In genomic region chr11:52305266-52305665, GRCm38 (mm10) we compare ENCODE assay signal across 29 mouse cellular contexts. TPM values are rescaled to one million over a fixed set of nuclear protein-coding genes. Genes with fewer than 3 reads are reported as not detected.
DNase-seq lines count a peak whose midpoint lies in the region; ATAC-seq lines count a peak whose summit lies in the region.
"Had no signal": no experiment of that assay in that cellular context is flagged by ENCODE, and none has a peak within 500 bp of the region (broad histone marks: within the 10 kb centered on the region; RNA-seq: fewer than 3 reads in every experiment).

No protein-coding gene starts in this region.

- peaks cover 10% of the 10 kb centered on the region; the same call in 1 of the 2 replicates for H3K4me1 ChIP-seq in liver, embryonic 11.5 days (replicated peaks; ENCODE audit: control insufficient read depth, insufficient read depth, low read length)
- peaks cover 15% of the 10 kb centered on the region for H3K4me1 ChIP-seq in liver, embryonic 12.5 days
- H3K4me1 ChIP-seq: forebrain, embryonic 12.5 days; hindbrain, embryonic 15.5 days; midbrain, embryonic 12.5 days had no signal

- no peak overlapping the region for H3K4me2 ChIP-seq in liver, embryonic 11.5 days
- H3K4me2 ChIP-seq in liver, embryonic 12.5 days: no peak overlapping the region
- H3K4me2 ChIP-seq: embryonic facial prominence, embryonic 15.5 days; forebrain, embryonic 12.5 days; heart, embryonic 12.5 days; hindbrain, embryonic 15.5 days; limb, embryonic 15.5 days; liver, embryonic 15.5 days; lung, embryonic 14.5 days; midbrain, embryonic 12.5 days; neural tube, embryonic 13.5 days had no signal

- no peak overlapping the region; the same call in 1 of the 2 replicates for H3K27ac ChIP-seq in liver, embryonic 11.5 days (ENCODE audit: low read depth, low read length)
- no peak overlapping the region for H3K27ac ChIP-seq in liver, embryonic 12.5 days
- H3K27ac ChIP-seq: embryonic facial prominence, embryonic 10.5 days; embryonic facial prominence, embryonic 15.5 days; forebrain, embryonic 12.5 days; hindbrain, embryonic 10.5 days; hindbrain, embryonic 15.5 days; limb, embryonic 10.5 days; limb, embryonic 15.5 days; liver, embryonic 15.5 days; midbrain, embryonic 12.5 days; neural tube, embryonic 13.5 days had no signal

- ATAC-seq in liver, embryonic 11.5 days (replicated peaks; ENCODE audit: low FRiP score): 0 out of 2 replicates have a peak, but pooled peaks have one; percentile 43
- ATAC-seq in liver, embryonic 12.5 days: no peak
- ATAC-seq in granulocyte monocyte progenitor cell, adult 5-6 weeks (replicated peaks; ENCODE audit: poor library complexity, severe bottlenecking): peak; percentile 82
- ATAC-seq: CD4-positive, CD25-positive, alpha-beta regulatory T cell, adult 4 months; inflammation-experienced regulatory T-cells, adult 6 months had no signal

- H3K27me3 ChIP-seq in liver, embryonic 11.5 days (replicated peaks; ENCODE audit: control insufficient read depth, insufficient read depth, low read length): 0 out of 2 replicates have a peak, but pooled peaks cover 2% of the 10 kb centered on the region
- 0 out of 2 replicates have a peak, but pooled peaks cover 14% of the 10 kb centered on the region for H3K27me3 ChIP-seq in liver, embryonic 12.5 days (replicated peaks)
- H3K27me3 ChIP-seq: embryonic facial prominence, embryonic 15.5 days; forebrain, embryonic 12.5 days; heart, embryonic 12.5 days; hindbrain, embryonic 15.5 days; limb, embryonic 15.5 days; liver, embryonic 15.5 days; midbrain, embryonic 12.5 days; neural tube, embryonic 13.5 days had no signal

- no peak overlapping the region for H3K4me3 ChIP-seq in liver, embryonic 11.5 days (ENCODE audit: low read depth, low read length)
- no peak overlapping the region for H3K4me3 ChIP-seq in liver, embryonic 12.5 days
- H3K4me3 ChIP-seq: embryonic facial prominence, embryonic 10.5 days; embryonic facial prominence, embryonic 15.5 days; forebrain, embryonic 12.5 days; heart, embryonic 12.5 days; hindbrain, embryonic 10.5 days; hindbrain, embryonic 15.5 days; limb, embryonic 10.5 days; limb, embryonic 15.5 days; liver, embryonic 15.5 days; midbrain, embryonic 12.5 days; neural tube, embryonic 13.5 days had no signal

- WGBS in liver, embryonic 11.5 days: 20% methylated on average over 4 of the region's 4 CpGs
- 10% methylated on average over 4 of the region's 4 CpGs for WGBS in liver, embryonic 12.5 days (ENCODE audit: insufficient replicate concordance)

- no peaks in the 10 kb centered on the region for H3K36me3 ChIP-seq in liver, embryonic 11.5 days (ENCODE audit: control insufficient read depth, insufficient read depth, low read length)
- no peaks in the 10 kb centered on the region for H3K36me3 ChIP-seq in liver, embryonic 12.5 days
- H3K36me3 ChIP-seq: embryonic facial prominence, embryonic 10.5 days; embryonic facial prominence, embryonic 15.5 days; forebrain, embryonic 12.5 days; heart, embryonic 12.5 days; hindbrain, embryonic 10.5 days; hindbrain, embryonic 15.5 days; limb, embryonic 10.5 days; limb, embryonic 15.5 days; liver, embryonic 15.5 days; midbrain, embryonic 12.5 days; neural tube, embryonic 13.5 days had no signal

- H3K9ac ChIP-seq in liver, embryonic 11.5 days (ENCODE audit: low read depth, low read length): no peak overlapping the region
- H3K9ac ChIP-seq in liver, embryonic 12.5 days: no peak overlapping the region
- H3K9ac ChIP-seq: embryonic facial prominence, embryonic 15.5 days; forebrain, embryonic 12.5 days; heart, embryonic 12.5 days; hindbrain, embryonic 15.5 days; limb, embryonic 15.5 days; liver, embryonic 15.5 days; lung, embryonic 14.5 days; midbrain, embryonic 12.5 days; neural tube, embryonic 13.5 days had no signal

- DNase-seq in liver, embryonic 11.5 days (ENCODE audit: low spot score): no peak
- peak; percentile 62 for DNase-seq in MEL-GATA-1-ER (ENCODE audit: extremely low read depth, low read depth)
- DNase-seq in heart, adult 8-10 months (ENCODE audit: low spot score): no peak
- DNase-seq in adrenal gland, postnatal 4 days (ENCODE audit: low spot score in 2 of 2): no peak
- DNase-seq in left cerebral cortex, adult 11 months (ENCODE audit: low spot score): no peak
- DNase-seq: adrenal gland, postnatal 14 days; cerebellum, adult 11-12 months; cerebellum, adult 9-11 months; gastrocnemius, postnatal 10 days; heart, adult 18-20 months; kidney, adult 11 months; kidney, postnatal 14 days; lung, embryonic 14.5 days; lung, postnatal 14 days had no signal

- no peaks in the 10 kb centered on the region for H3K9me3 ChIP-seq in liver, embryonic 11.5 days (ENCODE audit: control insufficient read depth, low read length)
- no peaks in the 10 kb centered on the region for H3K9me3 ChIP-seq in liver, embryonic 12.5 days (replicated peaks)
- H3K9me3 ChIP-seq: embryonic facial prominence, embryonic 10.5 days; embryonic facial prominence, embryonic 15.5 days; forebrain, embryonic 12.5 days; heart, embryonic 12.5 days; hindbrain, embryonic 10.5 days; hindbrain, embryonic 15.5 days; limb, embryonic 10.5 days; limb, embryonic 15.5 days; liver, embryonic 15.5 days; midbrain, embryonic 12.5 days; neural tube, embryonic 13.5 days had no signal

RNA-seq across cellular contexts. Expression of gene Tcf7, which starts 22.5 kb away (rescaled TPM):
- polyA plus RNA-seq in liver, embryonic 11.5 days (2014; fragmentation: Nextera tagmentation; extraction: Ambion mirVana): 6.6 and 6.8 TPM in 2 replicates
- 3.8 and 4.4 TPM in 2 replicates for polyA plus RNA-seq in liver, embryonic 12.5 days (2016; fragmentation: Nextera tagmentation; extraction: Ambion mirVana)
- total RNA-seq in granulocyte monocyte progenitor cell, adult 5-6 weeks (2014; fragmentation: Nextera tagmentation): 1.4 TPM in 1 of 2 replicates, not detected in the other
- 0.30 and 0.82 TPM in 2 replicates for total RNA-seq in granulocyte monocyte progenitor cell, adult 5-6 weeks (2017)
- 1 to 10 TPM in 1 of 4 experiments, under 1 TPM in 3; 0.44 to 1.0 (median 0.83) TPM for total RNA-seq in heart, adult 8-10 months (2022)
- 10 to 100 TPM; 66.8 to 71.8 TPM for total RNA-seq in adrenal gland, postnatal 4 days (2021)

RNA-seq across cellular contexts. Expression of gene Vdac1, which starts 55.4 kb away (rescaled TPM):
- polyA plus RNA-seq in liver, embryonic 11.5 days (2014; fragmentation: Nextera tagmentation; extraction: Ambion mirVana): 228 and 243 TPM in 2 replicates
- polyA plus RNA-seq in liver, embryonic 12.5 days (2016; fragmentation: Nextera tagmentation; extraction: Ambion mirVana): 156 and 159 TPM in 2 replicates
- 126 and 132 TPM in 2 replicates for total RNA-seq in granulocyte monocyte progenitor cell, adult 5-6 weeks (2014; fragmentation: Nextera tagmentation)
- total RNA-seq in granulocyte monocyte progenitor cell, adult 5-6 weeks (2017): 205 and 244 TPM in 2 replicates
- total RNA-seq in heart, adult 8-10 months (2022): 1,000 to 10,000 TPM; 1,103 to 1,162 (median 1,146) TPM
- 100 to 1,000 TPM; 323 to 340 TPM for total RNA-seq in adrenal gland, postnatal 4 days (2021)

Comparison
In these comparisons a context has a peak if more than half of its experiments do, and no peak if none do; other contexts are left out.
1. RNA of gene Tcf7, which starts 22.5 kb away (total RNA-seq): 66.8 to 71.8 TPM in adrenal gland, postnatal 4 days; 0.30 to 1.4 TPM in granulocyte monocyte progenitor cell, adult 5-6 weeks and 0.44 to 1.0 TPM in heart, adult 8-10 months; every median in the first group is over 10 times any median in the second.